Mouse (Mus musculus) lung, postnatal 14 days (tissue): Measurements from ENCODE around the gene Zfp445.
"Not testable (repeated sequence)": the region's sequence is repeated elsewhere in the genome, so short reads cannot be mapped to it uniquely, and the experiment has no call there.

Experiments
- DNase-seq: peaks from one replicate; pipeline ENCODE4 v3.0.0; 2021

The Zfp445 gene

DNA sequence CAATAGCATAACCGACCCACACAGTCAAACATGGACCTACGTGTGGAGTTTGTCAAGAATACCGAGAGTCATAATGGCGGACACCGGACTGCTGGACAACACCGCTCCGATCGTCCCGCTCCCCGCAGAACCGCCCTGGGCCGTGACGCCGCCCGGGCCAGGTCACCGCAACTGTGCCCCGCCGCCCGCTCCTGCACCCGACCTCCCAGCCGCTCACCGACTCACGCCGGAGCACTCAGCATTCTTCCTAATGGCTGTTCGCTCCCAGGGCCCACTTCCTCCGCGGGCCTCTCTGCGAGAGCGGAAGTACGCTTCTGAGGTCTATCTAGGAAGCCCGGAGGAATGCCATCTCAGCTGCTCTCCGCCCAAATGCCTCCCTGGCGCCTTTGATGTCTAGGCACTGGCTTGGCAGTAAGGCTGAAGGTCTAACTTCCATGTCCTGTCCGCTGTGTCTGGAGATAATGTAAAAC, at the start of gene Zfp445:
TSS of gene Zfp445 (minus strand) at position 310 of the 470 bp plus-strand sequence.
- peak; percentile 81 for DNase-seq

DNA sequence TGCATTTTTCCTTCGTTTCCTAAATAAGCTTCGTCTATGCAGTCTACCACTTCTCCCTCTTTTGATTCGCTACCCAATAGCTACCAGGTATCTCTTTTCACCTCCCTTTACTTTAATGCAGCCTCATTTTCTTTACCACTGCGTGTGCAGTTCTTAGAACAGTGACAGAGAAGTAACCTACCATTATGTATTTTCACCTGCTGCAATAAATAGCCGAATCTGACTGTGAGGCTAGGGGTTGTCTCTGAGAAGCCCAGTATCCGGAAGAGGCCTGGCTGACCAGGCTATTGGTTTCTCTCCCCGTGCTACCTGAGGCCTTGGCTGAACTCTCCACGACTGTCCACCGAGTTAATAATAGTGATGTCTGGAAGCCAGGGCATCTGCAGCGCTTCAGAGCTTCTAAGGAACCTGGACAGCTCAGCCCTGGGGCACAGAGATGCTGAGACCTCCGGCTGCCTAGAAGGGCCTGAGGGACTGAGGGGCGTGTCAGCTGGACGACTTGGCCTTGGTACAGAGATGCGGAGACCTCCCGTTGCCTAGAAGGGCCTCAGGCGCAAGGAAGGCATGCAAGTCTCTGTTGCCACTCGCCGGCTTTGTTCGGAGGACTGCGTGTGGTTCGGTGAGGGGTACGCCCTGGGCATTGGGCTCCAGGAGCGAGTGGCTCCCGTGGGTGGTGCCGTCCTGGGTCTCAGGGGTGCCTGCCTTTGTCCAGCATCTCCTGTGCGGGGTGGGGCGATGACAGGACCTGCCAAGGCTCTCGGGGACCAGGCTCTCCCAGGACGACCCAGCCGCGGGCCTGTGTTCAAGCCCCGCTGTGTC, 37.1 kb upstream of the Zfp445 start:
- peak; percentile 51 for DNase-seq

DNA sequence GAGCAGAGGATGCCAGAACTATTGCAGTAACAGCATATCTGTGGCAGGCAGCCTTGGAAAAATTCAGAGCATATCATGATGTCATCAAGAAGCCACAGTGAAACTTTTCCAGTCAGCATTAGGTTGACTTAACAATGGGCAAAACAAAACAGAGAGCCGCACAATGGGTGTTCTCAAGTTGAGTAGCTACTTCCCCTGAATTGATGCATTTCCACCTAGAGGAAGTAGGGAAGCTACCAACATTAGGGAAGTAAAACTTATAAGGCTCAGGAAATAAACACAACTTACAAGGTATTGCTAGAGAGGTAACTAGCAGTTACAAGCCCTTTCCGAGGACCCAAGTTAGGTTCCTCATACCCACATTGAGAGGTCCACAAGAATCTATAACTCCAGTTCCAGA, 35.2 kb upstream of the Zfp445 start:
- no peak for DNase-seq

DNA sequence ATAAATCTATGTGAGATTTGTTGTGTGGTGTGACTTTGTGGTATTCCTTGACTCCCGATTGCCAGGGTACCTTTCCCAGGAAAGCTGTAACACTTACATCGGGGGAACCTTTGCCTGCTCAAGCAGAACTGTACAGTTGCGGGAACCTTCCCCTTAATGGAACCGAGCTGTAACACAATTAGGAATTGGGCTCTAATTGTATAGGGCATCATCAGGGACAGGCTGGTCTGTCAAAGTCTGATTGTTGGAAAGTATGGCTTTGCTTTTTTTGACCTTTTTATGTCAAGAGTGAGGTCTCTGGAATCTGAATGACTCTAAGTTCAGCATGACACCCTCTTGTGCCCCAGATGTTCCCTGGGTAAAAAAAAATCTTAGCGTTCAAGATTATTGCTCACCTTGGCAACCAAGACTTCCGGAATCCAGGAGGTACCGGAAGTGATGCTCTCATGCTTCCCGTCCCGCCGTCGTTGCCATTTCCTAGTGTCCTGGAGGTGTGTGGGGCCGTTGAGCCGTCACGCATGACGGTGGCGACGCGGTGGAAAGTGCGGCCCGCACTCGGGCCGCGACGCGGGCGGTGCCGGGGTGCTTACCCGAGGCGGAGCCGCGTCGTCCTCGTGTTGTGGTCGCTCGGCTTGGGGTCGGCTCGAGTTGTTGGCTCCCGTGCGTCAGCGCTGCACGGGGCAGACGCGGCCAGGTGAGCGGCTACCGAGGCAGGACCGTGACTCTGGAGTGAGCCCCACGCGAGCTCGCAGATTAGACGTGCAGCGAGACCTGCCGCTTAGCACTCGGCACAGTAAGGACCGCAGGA, 20.8 kb upstream of the Zfp445 start:
- DNase-seq = peak; percentile 63

DNA sequence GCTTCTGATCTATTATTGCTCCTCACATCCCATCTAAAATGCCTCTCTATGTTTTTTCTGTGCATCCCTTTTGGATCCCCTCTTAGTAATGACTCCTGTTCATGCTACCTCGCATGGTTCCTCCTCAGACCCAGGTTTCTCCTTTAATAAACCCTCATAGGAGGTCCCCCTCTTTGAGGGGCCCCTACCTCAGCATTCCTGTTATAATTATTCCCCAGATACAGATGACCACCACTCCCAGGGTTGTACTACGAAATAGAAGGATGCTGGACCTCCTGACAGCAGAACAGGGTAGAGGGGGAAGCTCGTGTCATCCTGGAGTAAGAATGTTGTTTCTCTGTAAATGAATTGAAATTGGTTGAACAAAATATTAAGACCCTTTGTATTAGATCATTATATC, 19.6 kb upstream of the Zfp445 start, which contains the start of gene Zkscan7:
TSS of gene Zkscan7 (plus strand) at position 301 of the 400 bp plus-strand sequence.
- no peak for DNase-seq

DNA sequence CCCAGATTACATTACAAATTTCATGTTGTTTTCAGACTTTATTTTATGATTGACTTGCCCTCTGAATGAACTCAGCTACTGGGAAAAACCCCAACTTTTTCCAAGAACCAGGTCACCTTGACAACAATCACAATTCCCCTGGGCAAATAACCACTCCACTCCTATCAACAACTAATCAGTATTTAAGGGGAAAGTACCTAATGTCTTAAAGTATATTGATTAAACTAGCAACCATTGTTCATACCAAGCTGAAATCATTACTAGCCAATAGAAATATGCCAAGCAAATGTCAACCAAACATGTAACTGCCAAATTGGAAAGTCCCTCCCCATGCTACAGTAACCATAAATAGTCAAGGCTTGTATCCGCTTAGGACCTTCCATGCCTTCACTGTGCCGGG, 9.3 kb upstream of the Zfp445 start:
- no peak for DNase-seq

DNA sequence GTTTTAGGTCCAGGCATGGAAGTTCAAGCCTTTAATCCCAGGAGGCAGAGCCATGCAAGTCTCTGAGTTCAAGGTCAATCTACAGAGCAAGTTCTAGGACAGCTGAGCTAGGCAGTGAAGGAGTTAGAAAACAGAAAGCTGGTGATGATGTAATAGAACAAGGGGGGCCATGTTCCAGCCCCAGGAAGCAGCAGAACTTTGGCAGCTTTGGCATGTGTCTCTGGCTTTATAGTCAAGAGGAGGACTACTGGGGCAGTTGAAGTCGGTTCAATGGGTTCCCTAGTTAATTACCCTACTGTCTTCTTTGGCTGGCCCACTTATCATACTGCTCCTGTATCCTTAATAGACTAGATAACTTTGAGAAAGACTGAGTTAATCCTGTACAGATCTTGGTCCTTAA, 8.8 kb upstream of the Zfp445 start:
- DNase-seq = no peak

DNA sequence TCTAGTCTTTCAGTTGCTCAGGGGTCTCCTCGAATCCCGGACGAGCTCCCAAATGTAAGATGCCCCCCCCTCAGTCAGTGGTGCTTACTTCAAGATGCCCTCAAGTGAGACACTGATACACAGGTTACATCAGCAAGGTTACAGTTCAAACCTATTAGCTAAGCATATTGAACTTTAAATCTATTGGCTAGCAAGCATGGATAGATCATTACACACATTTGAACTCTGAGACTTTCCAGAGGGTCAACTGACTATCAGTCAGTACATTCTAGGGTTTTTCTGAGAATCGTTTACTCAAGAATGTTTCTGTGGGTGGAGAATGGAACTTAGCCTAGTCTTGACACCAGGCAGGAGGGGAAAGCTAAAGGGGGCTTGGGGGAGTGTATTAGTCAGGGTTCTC, 6.8 kb upstream of the Zfp445 start:
- DNase-seq = no peak

DNA sequence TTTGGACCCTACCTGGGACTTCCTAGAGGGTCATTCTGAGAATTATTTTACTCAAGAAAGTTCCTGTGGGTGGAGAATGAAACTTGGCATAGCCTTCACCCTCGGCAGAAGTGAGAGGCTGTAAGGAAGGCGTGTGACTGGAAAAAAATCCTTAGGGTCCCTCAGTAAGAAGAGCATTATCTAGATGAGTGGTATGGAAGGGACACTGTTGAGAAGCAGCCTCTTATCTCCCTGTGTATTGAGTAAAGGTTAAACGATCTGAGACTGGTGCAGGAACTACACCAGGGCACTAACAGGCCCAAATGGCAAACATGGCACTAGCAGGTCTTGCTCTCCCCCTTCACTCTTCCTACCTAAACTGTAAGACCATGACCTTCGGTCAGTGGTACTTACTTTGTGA, 386 bp upstream of the Zfp445 start:
- DNase-seq = no peak

DNA sequence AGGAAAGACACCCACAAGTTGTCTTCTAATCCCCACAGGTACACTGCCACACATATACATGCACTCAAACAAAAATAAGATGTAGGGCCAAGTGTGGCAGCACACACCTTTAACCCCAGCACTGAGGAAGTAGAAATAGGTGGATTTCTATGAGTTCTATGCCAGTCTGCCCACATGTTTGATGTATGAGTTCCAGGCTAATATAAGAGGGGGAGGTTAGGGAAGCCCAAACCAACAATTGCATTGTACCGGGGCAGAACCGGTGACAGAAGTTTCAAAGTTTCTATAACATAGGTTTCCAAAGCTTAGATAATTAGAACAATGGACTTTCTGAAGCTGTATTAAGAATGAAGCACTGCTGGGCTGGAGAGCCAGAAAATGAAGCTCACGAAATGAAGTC, 958 bp downstream of the Zfp445 start:
- no peak for DNase-seq

DNA sequence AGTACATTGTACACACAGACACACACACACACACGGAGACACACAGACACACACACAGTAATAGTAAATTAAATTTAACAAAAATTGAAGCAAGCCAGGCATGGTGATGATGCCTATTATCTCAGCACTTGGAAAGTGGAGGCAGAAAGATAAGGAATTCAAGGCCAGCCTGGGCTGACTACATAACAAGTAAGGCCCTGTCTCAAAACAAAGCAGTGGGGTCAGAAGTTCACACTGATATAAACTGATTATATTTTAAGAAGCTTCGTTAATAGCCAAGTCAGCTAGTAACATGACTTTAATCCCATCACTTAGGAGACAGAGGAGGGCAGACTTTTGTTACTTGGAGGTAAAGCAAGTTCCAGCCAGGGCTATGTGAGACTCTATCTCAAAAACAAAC, 2.1 kb downstream of the Zfp445 start:
- DNase-seq = no peak

DNA sequence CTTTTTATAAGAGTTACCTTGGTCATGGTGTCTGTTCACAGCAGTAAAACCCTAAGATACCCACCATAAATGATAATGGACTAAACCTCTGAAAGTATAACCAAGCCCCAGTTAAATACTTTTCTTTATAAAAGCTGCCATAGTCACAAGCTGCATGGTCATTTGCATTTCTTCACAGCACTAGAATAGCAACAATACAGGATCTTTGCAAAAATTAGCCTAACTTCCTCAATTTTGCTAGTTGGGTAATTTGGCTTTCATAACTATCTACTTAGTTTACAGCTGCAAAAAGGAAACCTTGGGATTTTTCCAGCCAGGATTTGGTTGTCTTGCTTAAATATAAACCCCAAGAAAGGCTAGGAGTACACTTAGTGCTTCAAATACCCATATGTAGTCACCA, 5.1 kb downstream of the Zfp445 start:
- DNase-seq = no peak

DNA sequence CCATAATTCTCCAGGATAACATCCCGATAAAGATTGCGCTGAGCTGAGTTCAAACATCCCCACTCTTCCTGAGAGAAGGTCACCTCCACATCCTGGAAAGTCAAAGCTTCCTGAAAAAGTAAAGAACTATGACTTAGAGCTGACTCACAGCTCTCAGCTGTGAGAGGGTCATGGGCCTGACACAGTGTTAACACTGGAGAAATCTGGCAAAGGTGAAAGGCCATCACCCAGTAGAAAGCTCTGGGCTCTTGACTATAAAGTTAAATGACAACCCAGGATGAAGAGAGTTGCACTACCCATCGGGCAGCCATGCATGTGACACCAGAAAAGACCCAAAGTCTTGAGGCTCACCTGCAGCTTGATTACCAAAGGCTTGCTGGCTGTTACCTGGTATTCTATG, 9.1 kb downstream of the Zfp445 start:
- DNase-seq = no peak

DNA sequence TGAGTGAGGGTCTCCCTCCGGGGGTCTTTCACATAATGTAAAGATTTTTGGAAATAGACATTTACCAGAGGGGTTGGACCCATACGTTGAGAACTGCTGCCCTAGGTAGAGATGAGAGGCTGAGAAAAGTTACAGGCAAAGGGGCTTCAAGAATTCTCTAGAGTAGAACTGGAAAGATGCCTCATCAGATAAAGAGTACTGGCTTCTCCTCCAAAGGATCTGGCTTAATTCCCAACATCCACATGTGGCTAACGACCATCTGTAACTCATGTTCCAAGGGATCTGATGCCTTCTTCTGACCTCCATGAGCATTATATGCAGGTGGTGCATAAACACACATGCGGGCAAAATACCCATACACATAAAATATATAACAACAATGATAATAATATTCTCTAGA, 10.2 kb downstream of the Zfp445 start:
- no peak for DNase-seq

DNA sequence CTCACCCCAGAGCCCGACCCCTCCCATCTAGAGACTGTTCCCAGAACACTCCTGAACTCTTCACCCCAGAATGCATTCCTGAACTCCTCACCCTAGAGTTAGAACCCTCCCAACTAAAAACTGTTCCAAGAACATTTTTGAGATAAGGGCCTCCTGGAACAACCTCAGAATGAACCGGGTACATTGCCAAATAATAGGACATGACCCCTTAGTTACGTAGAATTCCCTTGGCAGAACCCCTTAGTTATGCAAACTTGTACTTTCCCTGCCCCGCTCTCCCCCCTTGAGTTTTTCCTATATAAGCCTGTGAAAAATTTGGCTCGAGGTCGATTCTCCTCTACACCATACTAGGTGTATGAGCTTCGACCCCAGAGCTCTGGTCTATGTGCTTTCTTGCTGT, 10.7 kb downstream of the Zfp445 start:
- not testable (repeated sequence) for DNase-seq

DNA sequence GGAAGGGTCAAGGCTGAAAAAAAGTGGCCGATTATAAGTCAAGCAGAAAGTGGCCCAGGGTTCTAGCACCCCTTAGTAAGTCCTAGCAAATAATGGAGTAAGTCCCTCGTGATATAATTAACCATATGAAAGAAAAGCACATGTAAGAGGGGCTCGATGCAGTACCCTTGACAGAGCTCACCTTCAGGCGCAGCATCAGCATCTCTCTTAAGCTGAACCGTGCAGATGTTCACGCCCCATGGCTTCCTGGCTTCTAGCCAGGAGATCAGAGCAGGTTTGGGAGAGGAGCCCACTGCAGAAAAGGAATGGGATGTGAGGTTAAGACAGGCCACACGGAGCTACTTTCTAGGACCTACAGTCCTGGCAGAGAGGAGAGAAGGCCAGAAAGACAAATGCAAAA, 11.3 kb downstream of the Zfp445 start:
- no peak for DNase-seq

DNA sequence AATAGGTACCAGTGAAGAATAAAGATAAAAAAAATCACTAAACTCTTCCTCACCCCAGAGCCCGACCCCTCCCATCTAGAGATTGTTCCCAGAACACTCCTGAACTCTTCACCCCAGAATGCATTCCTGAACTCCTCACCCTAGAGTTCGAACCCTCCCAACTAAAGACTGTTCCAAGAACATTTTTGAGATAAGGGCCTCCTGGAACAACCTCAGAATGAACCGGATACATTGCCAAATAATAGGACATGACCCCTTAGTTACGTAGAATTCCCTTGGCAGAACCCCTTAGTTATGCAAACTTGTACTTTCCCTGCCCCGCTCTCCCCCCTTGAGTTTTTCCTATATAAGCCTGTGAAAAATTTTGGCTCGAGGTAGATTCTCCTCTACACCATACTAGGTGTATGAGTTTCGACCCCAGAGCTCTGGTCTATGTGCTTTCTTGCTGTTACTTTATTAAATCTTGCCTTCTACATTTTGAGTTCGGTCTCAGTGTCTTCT, 17.9 kb downstream of the Zfp445 start:
- not testable (repeated sequence) for DNase-seq

DNA sequence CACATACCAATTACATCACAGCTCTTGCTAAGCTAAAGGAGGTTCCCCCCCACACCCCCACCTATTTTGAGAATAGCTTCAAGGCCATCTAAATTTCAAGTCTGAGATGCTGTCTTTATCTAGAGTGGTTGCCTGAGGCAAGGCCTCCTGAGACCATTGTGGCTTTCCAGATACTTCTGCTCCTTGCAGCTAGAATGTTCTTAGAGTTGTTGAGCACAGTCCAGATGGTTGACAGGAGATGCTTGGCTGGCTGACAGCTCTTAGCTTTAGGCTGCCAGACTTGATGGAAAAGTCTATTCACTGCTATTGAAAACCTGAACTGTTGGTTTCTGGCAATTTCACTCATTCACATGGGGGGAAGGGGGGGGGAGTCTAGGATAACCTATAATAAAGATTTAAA, 19.6 kb downstream of the Zfp445 start:
- DNase-seq = peak; percentile 23

DNA sequence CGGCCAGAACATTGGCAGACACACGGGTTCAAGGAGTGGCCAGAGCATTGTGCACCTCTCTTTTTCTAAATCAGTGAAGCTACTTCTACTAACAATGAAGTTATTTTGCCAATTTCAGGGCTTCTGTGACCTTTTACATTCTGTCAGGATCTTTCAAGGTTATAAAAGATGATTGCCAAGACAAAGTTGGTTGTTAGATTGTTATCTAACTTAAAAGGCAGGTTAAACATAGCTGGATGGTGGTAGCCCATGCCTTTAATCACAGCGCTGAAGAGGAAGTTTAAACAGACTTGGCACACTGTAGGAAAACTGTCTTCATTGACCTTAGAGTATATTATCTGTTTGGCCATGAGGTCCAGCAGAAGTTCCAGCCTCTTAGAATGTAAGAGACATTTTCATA, 20.2 kb downstream of the Zfp445 start:
- no peak for DNase-seq

DNA sequence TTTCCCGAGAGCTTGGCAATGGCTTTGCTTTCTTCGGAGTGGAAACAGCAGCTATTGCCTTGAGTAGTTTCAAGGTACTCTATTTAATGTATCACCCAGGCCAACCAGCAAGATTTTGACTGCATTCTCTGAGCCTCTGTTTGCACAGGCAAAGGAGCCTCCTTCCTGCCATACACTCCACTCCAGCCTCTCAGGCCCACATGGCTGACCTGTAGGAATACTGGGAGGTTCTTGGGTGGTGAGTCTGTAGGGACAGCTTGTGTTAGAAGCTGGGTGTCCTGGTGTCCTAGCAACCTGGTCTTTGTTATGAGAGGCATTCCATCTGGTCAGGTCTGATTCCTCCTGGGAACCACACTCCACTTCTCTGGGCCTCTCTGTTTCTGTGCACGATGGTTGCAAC, 22.0 kb downstream of the Zfp445 start, which contains the start of gene Gm35549:
TSS of gene Gm35549 (minus strand) at position 276 of the 400 bp plus-strand sequence.
- DNase-seq = no peak

DNA sequence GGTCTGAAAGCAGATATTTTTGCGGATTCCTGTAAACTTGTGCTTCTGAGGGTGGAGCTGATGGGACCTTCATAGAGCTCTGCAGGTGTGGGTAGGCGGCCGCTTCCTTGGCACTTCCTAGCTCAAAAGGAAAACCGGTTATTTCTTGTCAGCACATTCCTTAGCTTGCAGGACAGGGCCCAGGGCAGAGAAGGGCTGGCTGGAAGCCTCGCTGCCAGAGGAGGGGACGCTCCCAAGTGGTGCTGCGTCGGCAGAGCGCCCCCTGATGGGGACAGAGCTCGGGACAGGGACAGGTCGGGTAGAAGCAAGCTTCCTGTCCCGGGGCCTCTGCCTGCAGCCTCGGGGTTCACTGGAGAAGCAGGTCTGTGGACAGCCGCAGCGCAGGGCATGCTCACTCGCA, 28.1 kb downstream of the Zfp445 start:
- peak; percentile 69 for DNase-seq

DNA sequence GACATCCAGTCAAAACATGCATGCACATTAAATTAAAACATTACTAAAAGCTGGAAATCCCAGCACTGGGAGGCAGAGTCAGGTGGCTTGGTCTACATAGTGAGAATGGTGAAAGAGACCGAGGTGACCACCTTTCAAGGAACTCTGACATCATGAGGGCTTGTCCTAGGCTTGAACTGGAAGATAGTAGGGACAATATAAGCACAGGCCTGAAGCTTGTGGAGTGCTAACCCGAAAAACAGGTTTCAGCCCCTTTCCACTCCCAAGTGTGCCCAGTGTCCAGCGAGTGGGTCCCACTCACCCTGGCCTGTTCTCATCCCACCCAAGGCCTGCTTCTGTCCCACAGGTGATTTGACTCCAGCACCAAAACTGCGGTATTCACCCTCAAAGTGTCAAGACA, 28.6 kb downstream of the Zfp445 start:
- DNase-seq = no peak

DNA sequence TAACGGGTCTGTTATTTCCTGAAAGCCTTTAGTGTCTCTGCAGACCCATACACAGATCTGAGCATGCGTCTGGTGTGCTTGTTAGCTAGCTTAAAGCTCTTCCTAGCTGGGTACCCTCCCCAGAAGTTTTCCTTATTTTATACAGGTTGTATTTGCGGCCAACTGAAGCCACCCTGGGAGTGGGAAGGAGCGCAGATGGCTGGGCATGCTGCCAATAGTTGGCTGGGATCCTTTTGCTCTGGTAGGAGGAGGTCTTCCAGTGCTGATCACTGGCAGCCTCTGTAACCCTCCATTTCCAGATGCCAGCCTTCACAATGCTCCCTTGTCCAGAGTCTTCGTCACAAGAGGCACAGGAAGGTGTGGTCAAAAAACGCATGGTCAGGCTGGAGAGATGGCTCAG, 29.0 kb downstream of the Zfp445 start:
- DNase-seq = peak; percentile 59

DNA sequence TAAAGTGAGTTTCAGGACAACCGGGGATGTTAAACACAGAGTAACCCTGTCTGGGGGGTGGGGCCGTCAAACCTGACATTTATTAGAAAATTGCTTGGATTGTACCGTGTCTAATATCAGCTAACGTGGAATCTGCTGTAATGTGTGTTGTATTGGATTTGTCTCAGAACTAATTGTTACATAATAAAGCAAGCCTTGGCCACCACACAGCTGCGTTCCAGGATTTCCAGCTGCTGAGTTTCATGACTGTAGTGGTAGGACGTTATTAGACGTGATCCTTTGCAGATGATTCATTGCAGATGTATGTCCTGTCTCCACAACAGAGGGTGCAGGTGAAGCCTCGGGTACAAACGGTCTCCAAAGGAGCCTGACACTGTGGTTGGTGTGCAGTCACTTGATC, 29.7 kb downstream of the Zfp445 start:
- peak; percentile 5 for DNase-seq
